Mouse (Mus musculus): Measurements from ENCODE around the gene Slc3a1. TPM values are rescaled to one million over a fixed set of nuclear protein-coding genes. Genes with fewer than 3 reads are reported as not detected.
A peak's percentile ranks its signal among the peaks of the same experiment; 100 is the strongest.

Gene Slc3a1
- total RNA-seq, 2 experiments from 2014 or later, result 0.09 to 0.30 TPM

DNA sequence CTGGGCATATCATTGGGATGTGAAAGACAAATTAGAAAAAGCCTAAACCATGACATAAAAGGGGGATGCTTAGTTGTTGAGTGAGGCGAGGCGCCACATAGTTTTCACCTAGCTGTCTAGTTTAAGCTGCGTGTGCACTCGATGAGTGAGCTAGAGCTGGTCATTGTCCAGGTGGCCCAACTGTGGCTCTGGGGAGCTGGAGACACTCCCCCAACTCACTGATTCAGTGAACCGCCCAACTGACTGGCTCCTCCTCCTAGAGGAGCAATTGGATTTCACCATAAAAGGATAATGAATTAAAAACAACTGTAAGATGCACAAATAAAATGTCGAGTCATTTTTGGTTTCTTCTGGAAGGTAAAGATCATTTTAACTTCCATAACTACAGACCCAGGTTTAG is 60.8 kb downstream of the Slc3a1 start:
- DNase-seq (ENCODE audit: low spot score), result no peak

DNA sequence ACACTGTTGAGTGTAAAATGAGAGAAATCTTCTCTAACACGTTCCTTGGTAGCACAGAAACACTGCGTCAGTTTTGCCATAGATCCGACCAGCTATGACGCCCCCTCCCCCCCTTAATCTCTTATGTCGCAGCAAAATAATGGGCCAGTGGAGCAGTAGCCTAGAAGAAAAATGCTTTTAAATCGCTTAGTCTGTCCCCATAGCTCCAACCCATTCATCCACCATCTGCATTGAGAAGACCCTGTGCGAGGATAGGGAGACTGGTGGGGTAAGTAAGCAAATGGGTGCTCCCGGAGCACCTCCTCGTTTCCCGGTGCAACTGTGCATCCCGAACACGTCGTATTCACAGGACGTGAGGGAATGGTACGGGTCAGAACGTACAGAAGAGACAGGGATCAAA is 61.4 kb downstream of the Slc3a1 start:
- DNase-seq (ENCODE audit: low spot score), result no peak

DNA sequence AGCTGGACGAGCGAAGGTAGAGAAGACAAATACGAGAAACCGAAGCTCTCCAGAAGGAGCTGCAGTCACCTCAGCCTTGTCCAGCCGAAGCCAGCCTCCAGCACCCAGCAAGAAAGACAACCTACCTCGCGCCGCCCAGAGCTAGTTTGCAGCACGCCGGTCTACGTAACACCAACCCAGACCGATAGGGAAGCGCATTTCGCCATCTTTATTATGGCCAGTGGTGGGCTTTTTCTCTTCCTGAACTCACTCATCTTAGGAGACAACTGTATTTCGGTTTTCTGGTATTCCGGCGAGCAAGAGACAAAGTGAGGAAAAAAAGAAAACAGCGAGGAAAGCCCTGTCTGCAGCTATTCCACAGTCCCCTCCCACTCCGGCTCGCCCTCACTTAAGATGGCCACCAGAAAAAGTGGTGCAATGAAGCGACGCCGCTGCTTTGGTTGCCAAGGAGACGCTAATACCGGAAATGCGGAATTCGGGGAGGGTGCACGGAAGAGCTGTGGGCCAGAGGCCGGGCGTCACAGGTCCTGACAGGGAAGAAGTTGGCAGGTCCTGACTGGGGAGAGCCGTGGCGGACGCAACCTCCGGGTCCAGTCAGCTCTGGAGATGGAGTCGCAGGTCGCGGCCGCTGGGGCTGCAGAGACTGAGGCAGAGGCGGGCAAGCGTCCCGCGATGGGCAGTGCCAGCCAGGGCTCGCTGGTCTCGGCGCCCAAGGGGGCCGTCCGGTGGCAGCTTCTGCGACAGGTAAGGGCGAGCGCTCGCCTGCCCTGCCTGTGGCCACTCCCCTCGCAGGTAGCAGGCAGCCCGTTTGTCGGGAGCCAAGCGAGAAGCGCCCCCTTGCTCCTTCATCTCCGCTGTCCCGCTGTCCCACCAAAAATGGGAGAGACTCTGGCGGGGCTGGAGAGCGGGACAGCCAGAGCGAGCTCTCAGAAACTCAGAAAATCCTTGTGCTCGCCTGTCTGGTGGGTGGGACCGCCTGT is 62.2 kb downstream of the Slc3a1 start, which contains the start of the genes Prepl and Camkmt:
Gene Prepl (minus strand): TSS at position 122 of the 980 bp plus-strand sequence.
Gene Camkmt (plus strand): TSS at position 433 of the 980 bp plus-strand sequence.
- peak; percentile 98 for DNase-seq (ENCODE audit: low spot score)

DNA sequence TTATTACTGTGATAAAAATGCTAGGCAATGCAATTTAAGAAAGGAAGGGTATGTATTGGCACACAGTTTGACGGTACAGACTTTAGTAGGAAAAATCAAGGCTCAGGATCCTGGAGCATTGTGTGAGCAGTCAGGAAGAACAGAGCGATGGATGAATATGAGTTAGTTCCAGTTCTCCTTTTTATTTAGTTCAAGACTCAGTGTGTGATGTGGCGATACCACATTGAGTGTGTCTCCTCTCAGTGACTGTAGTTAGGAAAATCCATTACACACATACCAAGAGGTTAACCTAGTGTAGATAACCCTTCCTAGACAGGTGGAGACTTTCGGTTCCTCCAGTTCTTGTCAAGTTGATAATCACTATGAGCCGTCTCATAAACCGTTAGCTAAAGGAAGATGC is 63.6 kb downstream of the Slc3a1 start:
- DNase-seq (ENCODE audit: low spot score), result no peak

DNA sequence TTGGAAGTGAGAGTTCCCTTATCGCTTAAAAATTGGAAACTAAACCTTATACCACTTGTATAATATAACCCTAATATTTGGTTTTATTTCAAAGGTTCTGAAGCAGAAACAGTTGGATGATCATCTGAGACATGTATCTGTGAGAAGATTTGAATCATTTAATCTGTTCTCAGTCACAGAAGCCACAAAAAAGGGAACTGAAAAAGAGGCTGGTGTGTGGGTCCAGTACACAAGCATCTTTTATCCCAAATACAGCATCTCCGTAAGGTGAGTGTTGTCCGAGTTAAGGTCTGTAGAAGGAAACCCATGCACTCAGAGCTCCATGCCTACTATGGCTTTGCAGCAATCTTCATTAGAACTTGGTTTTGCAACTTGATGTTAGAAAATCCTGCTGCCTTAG is 68.2 kb downstream of the Slc3a1 start:
- no peak for DNase-seq (ENCODE audit: low spot score)

DNA sequence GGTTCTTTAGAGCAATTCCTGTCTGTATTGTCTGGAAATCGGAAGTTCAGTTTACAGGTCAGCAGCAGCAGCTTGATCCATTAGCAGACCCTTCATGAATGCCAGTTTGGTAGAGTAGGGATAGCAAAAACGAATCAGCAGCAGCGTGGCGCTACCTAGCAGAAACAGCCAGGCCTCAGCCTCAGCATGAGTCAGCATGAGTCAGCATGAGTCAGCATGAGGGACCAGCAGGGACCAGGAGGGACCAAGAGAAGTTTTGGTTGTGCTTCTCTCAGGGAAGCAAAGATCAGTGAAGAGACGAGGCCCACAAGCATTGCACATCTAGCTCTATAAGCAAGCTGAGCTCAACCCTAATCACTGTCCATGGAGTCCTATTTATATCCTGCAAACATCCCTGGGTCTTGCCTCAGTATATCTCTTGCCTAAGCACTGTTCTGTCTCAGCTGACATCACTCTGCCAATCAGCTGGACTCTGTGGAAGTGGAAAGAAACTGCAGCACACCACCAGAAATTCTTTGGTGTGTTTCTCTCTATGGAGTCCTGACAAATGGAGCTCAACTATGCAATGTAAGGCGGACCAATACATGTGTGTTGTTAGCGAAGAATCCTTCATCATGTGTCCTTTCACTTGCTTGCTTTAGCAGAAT is 70.6 kb downstream of the Slc3a1 start:
- no peak for DNase-seq (ENCODE audit: low spot score)

DNA sequence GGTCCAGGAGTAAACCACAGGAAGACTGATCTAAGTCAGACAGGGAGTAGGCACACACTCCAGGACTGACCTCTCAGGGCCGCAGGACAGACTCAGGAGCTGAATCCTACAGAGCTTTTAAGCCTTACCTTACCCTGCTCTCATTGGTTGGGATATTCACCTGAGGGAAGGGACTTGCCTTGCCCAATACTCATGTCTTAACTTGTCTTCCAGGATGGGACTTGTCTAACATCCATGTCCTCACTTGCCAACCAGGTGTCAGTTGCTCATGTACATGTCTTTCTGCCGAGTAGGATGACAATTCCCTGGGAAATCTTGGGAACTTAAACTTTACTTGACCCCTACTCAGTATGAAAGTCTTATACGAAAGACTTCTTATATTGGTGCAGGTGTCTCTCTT is 72.1 kb downstream of the Slc3a1 start:
- DNase-seq (ENCODE audit: low spot score), result no peak

DNA sequence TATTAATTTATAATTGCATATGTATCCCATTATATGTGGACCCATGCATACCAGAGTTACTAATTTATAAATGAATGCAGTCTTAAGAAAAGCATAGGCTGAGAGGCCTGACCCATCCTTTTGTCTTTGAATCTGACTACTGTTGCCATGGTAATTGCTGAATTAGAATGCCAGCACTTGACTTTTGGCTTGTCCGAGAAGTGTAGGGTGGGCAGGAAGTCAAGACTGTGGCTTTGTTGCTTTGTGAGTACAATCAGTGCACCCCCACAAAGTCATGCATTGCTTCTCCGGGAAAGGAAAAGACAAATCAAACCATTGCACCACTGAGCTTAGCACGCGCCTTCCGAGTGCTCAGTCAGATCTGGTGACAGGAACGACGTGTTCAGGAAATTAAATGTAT is 73.6 kb downstream of the Slc3a1 start:
- no peak for DNase-seq (ENCODE audit: low spot score)

DNA sequence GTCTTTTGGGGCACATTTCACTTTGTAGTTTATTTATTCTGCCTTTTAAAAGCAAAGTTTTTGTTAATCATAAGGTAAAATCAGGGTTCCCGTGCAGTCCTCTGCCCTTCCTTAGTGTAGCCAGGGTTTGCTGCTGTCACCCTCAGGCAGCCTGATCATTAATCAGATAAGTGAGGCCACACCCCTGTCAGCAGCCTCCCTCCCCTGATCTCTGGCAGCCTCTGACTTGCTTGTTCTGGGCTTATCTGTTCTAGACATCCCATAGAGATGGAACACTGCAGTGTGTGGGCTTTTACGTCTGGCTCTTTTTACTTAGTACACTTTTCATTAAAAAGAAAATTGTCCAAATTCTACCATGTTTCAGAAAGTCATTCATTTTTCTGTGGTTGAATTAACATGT is 75.1 kb downstream of the Slc3a1 start:
- DNase-seq (ENCODE audit: low spot score), result no peak

DNA sequence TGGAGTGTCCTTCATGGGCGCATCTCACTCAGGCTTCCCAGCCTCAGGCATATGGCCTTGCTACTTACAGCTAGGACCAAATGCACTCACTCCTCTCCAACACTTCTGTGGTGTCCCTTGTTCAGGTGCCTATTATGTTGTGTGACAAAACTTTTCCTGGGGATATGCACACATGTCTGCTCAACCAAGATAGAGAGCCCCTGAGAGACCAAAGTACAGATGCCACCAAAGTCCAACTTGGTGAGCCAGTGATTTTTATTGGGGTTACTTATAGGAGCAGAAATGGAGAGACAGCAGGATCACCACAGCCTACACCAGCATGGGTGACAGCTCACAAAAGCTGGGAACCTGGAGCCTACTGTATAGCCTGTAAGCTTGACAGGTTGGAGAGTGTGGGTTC is 82.5 kb downstream of the Slc3a1 start:
- DNase-seq (ENCODE audit: low spot score), result no peak

DNA sequence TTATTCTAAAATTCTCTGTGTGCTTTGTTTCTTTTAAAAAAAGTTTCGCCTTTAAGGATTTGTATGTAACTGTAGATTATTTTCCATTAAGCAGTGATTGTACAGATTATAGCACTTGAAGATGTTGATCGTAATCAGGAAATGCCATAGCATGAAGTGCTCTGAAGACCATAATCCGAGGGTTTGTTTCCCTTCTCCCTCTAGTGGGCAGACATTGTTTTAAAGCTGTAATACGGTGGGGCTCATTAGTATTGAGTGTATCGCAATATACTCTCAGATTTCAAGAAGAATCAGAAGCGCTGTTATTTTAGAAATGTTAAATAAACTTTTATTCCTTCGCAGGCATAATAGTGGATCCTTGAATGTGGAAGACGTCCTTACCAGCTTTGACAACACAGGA is 85.3 kb downstream of the Slc3a1 start:
- DNase-seq (ENCODE audit: low spot score), result no peak

Other genes starting within 250 kb of the Slc3a1 start
- gene Lrpprc, start 237.6 kb upstream of the Slc3a1 start, total RNA-seq (2021), result 10 to 100 TPM; 62.4 to 69.9 TPM
- gene Ppm1b, start 71.6 kb upstream of the Slc3a1 start, total RNA-seq (2021), result 100 to 1,000 TPM; 168 to 210 TPM
- gene Prepl, start 61.9 kb downstream of the Slc3a1 start, total RNA-seq (2021), result 10 to 100 TPM; 18.3 to 20.8 TPM
- gene Camkmt, start 62.2 kb downstream of the Slc3a1 start, total RNA-seq (2021), result 1 to 10 TPM in 1 of 2 experiments, under 1 TPM in 1; 0.57 to 1.2 TPM